Mouse (Mus musculus) lung, postnatal 36 days (tissue): ENCODE data around the gene Slc25a13.

ENCODE experiments used
- DNase-seq: peaks from one replicate; pipeline ENCODE4 v3.0.0; 2022; ENCODE audit warnings: mixed read lengths

The Slc25a13 gene

GRCm38 (mm10) chr6:6216507-6217285 lies at the start of gene Slc25a13:
TSS of gene Slc25a13 (minus strand) at chr6:6217173.
- peak; percentile 72 for DNase-seq

- DNase-seq, result no peak
Measured at GRCm38 (mm10) chr6:6265761-6266160, 48.8 kb upstream of the Slc25a13 start.

GRCm38 (mm10) chr6:6263293-6263911 lies 46.4 kb upstream of the Slc25a13 start:
- DNase-seq, result no peak

GRCm38 (mm10) chr6:6260917-6261316 lies 43.9 kb upstream of the Slc25a13 start:
- DNase-seq, result no peak

GRCm38 (mm10) chr6:6248500-6248899 lies 31.5 kb upstream of the Slc25a13 start:
- no peak for DNase-seq

GRCm38 (mm10) chr6:6243828-6244227 lies 26.9 kb upstream of the Slc25a13 start:
- DNase-seq, result no peak

GRCm38 (mm10) chr6:6242114-6242513 lies 25.1 kb upstream of the Slc25a13 start:
- DNase-seq, result peak; percentile 2

GRCm38 (mm10) chr6:6236788-6237298 lies 19.9 kb upstream of the Slc25a13 start:
- no peak for DNase-seq

GRCm38 (mm10) chr6:6230262-6230661 lies 13.3 kb upstream of the Slc25a13 start:
- no peak for DNase-seq

GRCm38 (mm10) chr6:6222721-6223120 lies 5.7 kb upstream of the Slc25a13 start:
- no peak for DNase-seq

GRCm38 (mm10) chr6:6220574-6220973 lies 3.6 kb upstream of the Slc25a13 start:
- no peak for DNase-seq

GRCm38 (mm10) chr6:6219661-6220370 lies 2.8 kb upstream of the Slc25a13 start:
- DNase-seq, result peak; percentile 44

GRCm38 (mm10) chr6:6217286-6217625 lies 283 bp upstream of the Slc25a13 start:
- DNase-seq, result no peak

GRCm38 (mm10) chr6:6216120-6216506 lies 860 bp downstream of the Slc25a13 start:
- DNase-seq, result no peak

- DNase-seq, result no peak
Measured at GRCm38 (mm10) chr6:6212360-6213310, 4.3 kb downstream of the Slc25a13 start.

GRCm38 (mm10) chr6:6211958-6212357 lies 5.0 kb downstream of the Slc25a13 start:
- DNase-seq, result no peak

GRCm38 (mm10) chr6:6210637-6211036 lies 6.3 kb downstream of the Slc25a13 start:
- DNase-seq, result no peak

GRCm38 (mm10) chr6:6208351-6209059 lies 8.5 kb downstream of the Slc25a13 start:
- no peak for DNase-seq

GRCm38 (mm10) chr6:6207836-6208235 lies 9.1 kb downstream of the Slc25a13 start:
- peak; percentile 6 for DNase-seq

- no peak for DNase-seq
Measured at GRCm38 (mm10) chr6:6207395-6207794, 9.6 kb downstream of the Slc25a13 start.

- DNase-seq, result no peak
Measured at GRCm38 (mm10) chr6:6205599-6206165, 11.3 kb downstream of the Slc25a13 start.
